Mouse (Mus musculus) CH12.LX (cell line): ENCODE measurements at regions not wholly inside any gene's neighbourhood (a gene's known extent, or its start where the extent isn't known, plus 50 kb on each side); places are given as distances from the start of the nearest gene placed in this dataset.

Source experiments
- DNase-seq: peaks from one replicate; pipeline ENCODE4 v3.0.0-alpha.2; 2013; ENCODE audit errors: extremely low read depth
- H3K27ac ChIP-seq: 2 replicates; pipeline ENCODE4 v1.5.1; 2012; ENCODE audit warnings: low read depth, mild to moderate bottlenecking, control low read depth, moderate library complexity; ENCODE audit not compliant: insufficient read depth
- H3K27me3 ChIP-seq: replicated peaks from 2 replicates; pipeline ENCODE3; 2012; ENCODE audit warnings: inconsistent platforms
- H3K36me3 ChIP-seq, 2 experiments: replicated peaks in 1 of 2; 2 replicates each; pipeline versions ENCODE3 to v1.6.1; 2012; ENCODE audit warnings: inconsistent platforms in 1 of 2, low read length in 1 of 2, mild to moderate bottlenecking in 1 of 2, mixed read lengths in 1 of 2, moderate library complexity in 1 of 2; ENCODE audit not compliant: control insufficient read depth in 1 of 2, insufficient read depth in 1 of 2
- H3K4me1 ChIP-seq, 2 experiments: 2 replicates each; pipeline ENCODE4 v1.6.1; 2012; ENCODE audit warnings: inconsistent platforms in 1 of 2, moderate library complexity in 1 of 2; ENCODE audit not compliant: insufficient read depth in 2 of 2, control insufficient read depth in 1 of 2
- H3K4me2 ChIP-seq: 2 replicates; pipeline ENCODE4 v1.6.1; 2012; ENCODE audit warnings: low read depth, mild to moderate bottlenecking, control low read depth; ENCODE audit not compliant: poor library complexity, insufficient read depth, severe bottlenecking
- H3K4me3 ChIP-seq, 3 experiments: fragments of 150-350 bp in 1 of 3; sonication (generic) in 1 of 3; replicated peaks in 1 of 3; 2 replicates each; pipeline versions ENCODE3 to v1.5.1; 2011 to 2012; ENCODE audit warnings: low read depth in 2 of 3, low read length in 2 of 3, mild to moderate bottlenecking in 2 of 3, moderate library complexity in 2 of 3, control low read depth in 1 of 3, improper control_type of control experiment in 1 of 3, inconsistent platforms in 1 of 3, mixed read lengths in 1 of 3; ENCODE audit not compliant: poor library complexity in 1 of 3
- H3K79me2 ChIP-seq: replicated peaks from 2 replicates; pipeline ENCODE4 v1.6.1; 2012; ENCODE audit warnings: mild to moderate bottlenecking, moderate library complexity; ENCODE audit not compliant: control insufficient read depth, poor library complexity, insufficient read depth, severe bottlenecking; ENCODE audit errors: extremely low read depth
- H3K9ac ChIP-seq: 2 replicates; pipeline ENCODE4 v1.6.1; 2012; ENCODE audit warnings: low read depth, mild to moderate bottlenecking, control low read depth, moderate library complexity; ENCODE audit not compliant: insufficient read depth
- H3K9me3 ChIP-seq: replicated peaks from 2 replicates; pipeline ENCODE3; 2012; ENCODE audit warnings: low read length, inconsistent platforms, mixed read lengths
- CHD1 ChIP-seq: IDR thresholded peaks from 2 replicates; pipeline ENCODE4 v1.6.1; 2012; ENCODE audit warnings: low read depth, low read length, improper control_type of control experiment, inconsistent platforms
- CHD2 ChIP-seq: IDR thresholded peaks from 2 replicates; pipeline ENCODE4 v1.6.1; 2011; ENCODE audit warnings: low read length, improper control_type of control experiment
- E2F4 ChIP-seq: IDR thresholded peaks from 2 replicates; pipeline ENCODE4 v1.6.1; 2011; ENCODE audit warnings: low read depth, low read length, improper control_type of control experiment; ENCODE audit not compliant: insufficient replicate concordance
- EP300 ChIP-seq: IDR thresholded peaks from 2 replicates; pipeline ENCODE4 v1.6.1; 2011; ENCODE audit warnings: low read length, improper control_type of control experiment
- HCFC1 ChIP-seq: IDR thresholded peaks from 2 replicates; pipeline ENCODE4 v1.6.1; 2012; ENCODE audit warnings: low read depth, mild to moderate bottlenecking, inconsistent platforms, low read length, improper control_type of control experiment
- JUN ChIP-seq: IDR thresholded peaks from 2 replicates; pipeline ENCODE4 v1.6.1; 2011; ENCODE audit warnings: low read depth, mild to moderate bottlenecking, low read length, improper control_type of control experiment, moderate library complexity; ENCODE audit not compliant: insufficient read depth
- KAT2A ChIP-seq: IDR thresholded peaks from 2 replicates; pipeline ENCODE4 v1.6.1; 2012; ENCODE audit warnings: low read length, improper control_type of control experiment, inconsistent platforms; ENCODE audit not compliant: insufficient replicate concordance
- MAZ ChIP-seq: IDR thresholded peaks from 2 replicates; pipeline ENCODE4 v1.6.1; 2012; ENCODE audit warnings: low read depth, mild to moderate bottlenecking, inconsistent platforms, low read length, improper control_type of control experiment, moderate library complexity
- MEF2A ChIP-seq: IDR thresholded peaks from 2 replicates; pipeline ENCODE4 v1.6.1; 2014; ENCODE audit warnings: low read depth, mild to moderate bottlenecking, inconsistent platforms, low read length, improper control_type of control experiment, borderline replicate concordance
- MXI1 ChIP-seq: IDR thresholded peaks from 2 replicates; pipeline ENCODE4 v1.6.1; 2011; ENCODE audit warnings: mild to moderate bottlenecking, low read depth, low read length, improper control_type of control experiment
- NELFE ChIP-seq: IDR thresholded peaks from 2 replicates; pipeline ENCODE4 v1.6.1; 2011; ENCODE audit warnings: low read depth, low read length, improper control_type of control experiment
- NRF1 ChIP-seq: IDR thresholded peaks from 2 replicates; pipeline ENCODE4 v1.6.1; 2014; ENCODE audit warnings: low read depth, mild to moderate bottlenecking, inconsistent platforms, low read length, improper control_type of control experiment, moderate library complexity
- PAX5 ChIP-seq: IDR thresholded peaks from 2 replicates; pipeline ENCODE4 v1.6.1; 2012; ENCODE audit warnings: low read length, inconsistent platforms, mixed read lengths
- POLR2A ChIP-seq: IDR thresholded peaks from 2 replicates; pipeline ENCODE4 v1.6.1; 2011; ENCODE audit warnings: low read depth, mild to moderate bottlenecking, improper control_type of control experiment, low read length
- POLR2AphosphoS2 ChIP-seq: IDR thresholded peaks from 2 replicates; pipeline ENCODE4 v1.6.1; 2011; ENCODE audit warnings: low read depth, low read length, improper control_type of control experiment
- RAD21 ChIP-seq: IDR thresholded peaks from 2 replicates; pipeline ENCODE4 v1.6.1; 2011; ENCODE audit warnings: low read depth, mild to moderate bottlenecking, low read length, improper control_type of control experiment, moderate library complexity
- RCOR1 ChIP-seq: conservative IDR thresholded peaks from 2 replicates; pipeline ENCODE4 v1.6.1; 2012; ENCODE audit warnings: low read depth, mild to moderate bottlenecking, inconsistent platforms, low read length, improper control_type of control experiment
- SIN3A ChIP-seq: IDR thresholded peaks from 2 replicates; pipeline ENCODE4 v1.6.1; 2012; ENCODE audit warnings: low read length, improper control_type of control experiment, inconsistent platforms
- TCF12 ChIP-seq: IDR thresholded peaks from 2 replicates; pipeline ENCODE4 v1.6.1; 2014; ENCODE audit warnings: low read depth, mild to moderate bottlenecking, inconsistent platforms, low read length, improper control_type of control experiment
- UBTF ChIP-seq: IDR thresholded peaks from 2 replicates; pipeline ENCODE4 v1.6.1; 2012; ENCODE audit warnings: low read depth, mild to moderate bottlenecking, inconsistent platforms, low read length, improper control_type of control experiment, moderate library complexity
- USF1 ChIP-seq: IDR thresholded peaks from 2 replicates; pipeline ENCODE4 v1.6.1; 2014; ENCODE audit warnings: low read depth, mild to moderate bottlenecking, inconsistent platforms, low read length, improper control_type of control experiment
- ZC3H11A ChIP-seq: IDR thresholded peaks from 2 replicates; pipeline ENCODE4 v1.6.1; 2012; ENCODE audit warnings: low read depth, mild to moderate bottlenecking, inconsistent platforms, low read length, improper control_type of control experiment
- ZKSCAN1 ChIP-seq: IDR thresholded peaks from 2 replicates; pipeline ENCODE4 v1.6.1; 2012; ENCODE audit warnings: low read depth, inconsistent platforms, low read length, improper control_type of control experiment, borderline replicate concordance
- ZMIZ1 ChIP-seq: IDR thresholded peaks from 2 replicates; pipeline ENCODE4 v1.6.1; 2012; ENCODE audit warnings: low read depth, mild to moderate bottlenecking, inconsistent platforms, low read length, improper control_type of control experiment
- ZNF384 ChIP-seq: IDR thresholded peaks from 2 replicates; pipeline ENCODE4 v1.6.1; 2012; ENCODE audit warnings: low read depth, low read length, improper control_type of control experiment, inconsistent platforms
- dilution Hi-C: fragments of 300-500 bp; cut with MboI; formaldehyde crosslinking; loops from 2 replicates; pipeline ENCODE4 v1.14.3; 2020; ENCODE audit warnings: low sequenced_read_pairs; ENCODE audit not compliant: extremely low pct_unique_long_range_greater_than_20kb, extremely low pct_ligation_motif_present
- in situ Hi-C: fragments of 300-500 bp; cut with MboI; formaldehyde crosslinking; loops from 3 replicates; pipeline ENCODE4 v1.14.3; 2019; ENCODE audit warnings: low sequenced_read_pairs, low pct_ligation_motif_present, low pct_unique_long_range_greater_than_20kb, mixed read lengths

DNA sequence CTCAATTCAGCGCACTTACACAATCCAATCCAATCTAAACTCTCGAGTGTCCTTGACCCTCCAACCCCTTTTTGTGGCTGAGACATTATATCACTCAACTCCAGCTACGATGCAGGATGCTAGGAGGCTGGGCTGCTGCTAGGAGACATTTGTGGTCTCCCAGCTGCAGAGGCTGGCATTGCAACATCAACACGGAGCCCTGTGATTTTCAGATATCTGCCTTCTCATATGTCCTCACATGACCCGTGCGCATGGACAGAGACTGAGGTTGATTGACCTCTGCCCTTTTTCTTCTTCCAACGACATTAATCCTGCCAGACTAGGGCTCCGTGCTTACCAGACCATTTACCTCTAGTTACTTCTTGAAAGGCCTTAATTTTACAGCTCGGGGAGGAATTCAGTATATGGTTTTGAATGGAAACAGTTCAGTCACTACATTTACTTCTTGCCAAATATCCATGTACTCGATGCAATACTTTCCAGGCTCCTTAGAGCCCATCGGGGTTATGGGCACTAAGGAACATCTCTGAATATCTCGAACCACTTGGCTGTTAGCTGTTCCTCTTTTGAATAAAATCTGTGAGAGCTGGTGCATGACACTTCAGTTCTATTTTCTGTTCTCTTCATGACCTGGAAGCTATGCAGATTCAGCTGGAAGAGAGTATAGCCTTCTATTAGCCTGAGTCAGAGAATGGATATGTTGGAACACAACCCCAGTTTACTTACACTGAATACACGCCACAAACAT, 52.0 kb upstream of the Tlk1 start:
- Histone ChIP-seq H3K79me2 (no peaks in the 10 kb centered on the region), H3K9me3 (no peaks in the 10 kb centered on the region), H3K9ac (no peak overlapping the region)
- DNase-seq, result peak; percentile 15
- TF ChIP-seq USF1 (no peak), E2F4 (no peak), POLR2A (no peak), NELFE (no peak), JUN (no peak), NRF1 (no peak), TCF12 (no peak), ZC3H11A (no peak), PAX5 (no peak), POLR2AphosphoS2 (no peak)
- TF ChIP-seq, all 38 proteins: peak for 0
- dilution Hi-C loops (no loop called here), in situ Hi-C loops (no loop called here)
- no peak overlapping the region for H3K27ac ChIP-seq
- peaks cover 4 to 29% of the 10 kb centered on the region in 2 experiments; a peak in 3 of 4 replicates for H3K4me1 ChIP-seq
- H3K27me3 ChIP-seq, result peaks cover 3% of the 10 kb centered on the region
- no peaks in the 10 kb centered on the region for H3K36me3 ChIP-seq
- H3K4me3 ChIP-seq, result no peak overlapping the region
- no peak overlapping the region for H3K4me2 ChIP-seq

GRCm38 (mm10) chr2:70876251-70876650, 50.7 kb upstream of the Tlk1 start:
- H3K27me3 ChIP-seq, result peaks cover 3% of the 10 kb centered on the region
- H3K4me3 ChIP-seq, result no peak overlapping the region
- no peaks in the 10 kb centered on the region for H3K9me3 ChIP-seq
- no peak overlapping the region for H3K9ac ChIP-seq
- no peak for DNase-seq
- dilution Hi-C loops, result no loop called here
- TF ChIP-seq ZNF384 (no peak), MXI1 (no peak), ZMIZ1 (no peak), PAX5 (no peak), RCOR1 (no peak), MEF2A (no peak), CHD2 (no peak), CHD1 (no peak), ZKSCAN1 (no peak), KAT2A (no peak), MAZ (no peak), USF1 (no peak), UBTF (no peak), HCFC1 (no peak), JUN (no peak), EP300 (no peak), ZC3H11A (no peak), SIN3A (no peak), RAD21 (no peak; the same call in 1 of the 2 replicates), NRF1 (no peak)
- H3K36me3 ChIP-seq, result no peaks in the 10 kb centered on the region
- H3K4me2 ChIP-seq, result no peak overlapping the region
- in situ Hi-C loops, result no loop called here
- no peak overlapping the region for H3K27ac ChIP-seq
- peaks cover 8 to 36% of the 10 kb centered on the region in 2 experiments; a peak in 3 of 4 replicates for H3K4me1 ChIP-seq
- no peaks in the 10 kb centered on the region for H3K79me2 ChIP-seq
